Mouse (Mus musculus): ENCODE measurements around the gene Ly6g6d.
"Not testable (repeated sequence)": the region's sequence is repeated elsewhere in the genome, so short reads cannot be mapped to it uniquely, and the experiment has no call there.

The Ly6g6d gene

DNA sequence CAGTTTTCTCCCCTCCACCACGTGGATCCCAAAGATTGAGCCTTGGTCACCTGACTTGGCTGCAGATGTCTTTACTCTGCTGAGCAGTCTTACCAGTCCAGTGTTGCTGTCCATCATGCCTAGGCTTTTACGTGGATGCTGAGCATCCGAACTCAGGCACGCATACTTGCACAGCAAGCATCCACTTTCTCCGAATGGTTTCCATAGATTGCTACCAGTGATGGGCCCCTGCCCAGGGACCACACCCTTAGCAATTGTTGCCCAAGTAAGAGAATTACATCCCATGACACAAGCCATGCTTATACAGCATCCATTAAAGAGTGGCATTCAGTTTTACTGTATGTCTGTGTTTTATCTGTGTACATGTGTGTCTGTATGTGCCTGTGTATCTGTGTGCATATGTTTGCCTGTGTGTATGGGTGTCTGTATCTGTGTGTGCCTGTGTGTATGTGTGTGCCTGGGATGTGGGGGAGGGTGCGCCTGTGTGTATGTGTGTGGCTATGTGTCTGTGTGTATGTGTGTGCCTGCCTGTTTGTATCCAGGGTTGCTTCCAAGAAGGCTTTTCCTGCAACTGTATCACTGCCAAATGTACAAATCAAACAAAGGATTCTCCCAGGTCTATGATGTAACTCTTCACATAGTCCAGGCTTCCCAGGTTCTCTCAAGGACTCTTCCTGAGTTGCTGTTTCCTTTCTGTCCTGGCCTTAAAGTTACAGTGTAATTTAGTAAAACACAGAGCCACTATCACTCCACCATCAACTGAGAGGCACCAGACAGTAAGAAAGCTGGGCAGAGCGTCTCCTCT is 22.0 kb downstream of the Ly6g6d start:
- in situ Hi-C loops (cut with MboI; ENCODE audit: unreplicated experiment in 2 of 2), result loop anchor here in 1 of 2 experiments (5.0 kb wide), 1 partner anchor 34 kb away; no protein-coding TSS in a partner anchor

DNA sequence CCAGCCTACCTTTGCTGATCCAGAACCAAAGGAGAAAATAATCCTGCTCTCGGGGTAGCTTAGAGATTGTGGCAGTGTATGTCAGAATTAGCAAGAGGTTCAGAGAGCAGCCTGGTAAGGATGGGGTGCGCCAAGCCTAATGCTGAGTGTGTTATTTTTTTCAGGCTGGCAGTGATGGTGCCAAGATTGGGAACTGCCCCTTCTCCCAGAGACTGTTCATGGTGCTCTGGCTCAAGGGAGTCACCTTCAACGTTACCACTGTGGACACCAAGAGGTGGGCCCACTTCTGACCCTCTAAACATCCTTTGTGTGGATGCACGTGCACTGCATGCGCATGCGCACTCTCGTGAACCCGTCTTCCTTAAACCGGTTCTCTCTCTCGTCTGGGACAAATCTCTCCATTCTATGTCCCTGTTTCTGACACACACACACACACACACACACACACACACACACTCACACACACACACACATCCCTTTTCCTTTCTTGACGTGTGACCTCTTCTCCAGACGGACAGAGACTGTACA is 25.5 kb downstream of the Ly6g6d start:
- in situ Hi-C loops (cut with MboI; ENCODE audit: unreplicated experiment in 2 of 2), result no loop called here

DNA sequence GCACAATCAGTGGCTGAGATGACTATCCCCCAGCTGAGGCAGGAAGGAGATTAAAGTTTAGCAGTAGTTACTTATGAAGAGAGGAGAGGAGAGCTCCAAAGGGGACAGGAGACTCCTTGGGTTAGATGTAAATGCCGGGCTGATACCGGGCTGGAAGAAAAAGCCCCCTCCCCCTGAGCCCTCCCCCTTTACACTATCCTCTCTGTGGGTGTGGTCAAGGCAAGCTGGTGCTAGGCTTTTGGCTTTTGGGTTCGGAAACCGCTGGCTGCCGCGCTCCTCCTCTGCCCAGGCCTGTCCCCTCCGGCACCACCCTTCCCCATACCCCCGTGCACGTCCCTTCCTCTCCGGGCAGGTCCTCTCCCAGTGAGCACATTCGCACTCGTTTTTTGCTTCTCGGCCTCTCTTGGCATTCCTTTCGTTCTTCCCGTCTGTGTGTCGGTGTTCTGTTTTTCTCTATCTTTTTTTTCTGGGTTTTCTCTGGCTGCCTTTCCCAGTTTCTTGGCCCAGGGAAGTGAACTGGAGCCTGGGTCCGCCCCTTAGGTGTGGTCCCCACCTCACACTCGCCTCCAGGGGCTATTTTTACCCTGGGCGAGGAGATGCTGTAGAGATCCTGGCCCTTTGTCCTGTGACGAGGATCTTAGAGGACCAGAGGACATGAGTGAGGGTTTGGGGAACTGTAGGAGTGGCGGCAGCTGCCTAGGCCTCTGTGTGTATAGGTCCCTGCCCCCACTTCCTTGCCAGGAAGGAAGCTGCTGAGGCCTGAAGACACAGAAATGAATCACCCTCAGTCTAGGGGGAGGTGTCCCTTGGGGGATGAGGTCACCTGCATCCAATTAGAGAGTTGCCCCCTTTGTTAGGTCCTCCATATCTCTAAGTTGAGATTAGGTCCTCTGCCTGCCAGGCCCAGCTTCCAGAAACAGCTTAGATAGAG is 26.4 kb downstream of the Ly6g6d start:
- in situ Hi-C loops (cut with MboI; ENCODE audit: unreplicated experiment in 2 of 2), result no loop called here

DNA sequence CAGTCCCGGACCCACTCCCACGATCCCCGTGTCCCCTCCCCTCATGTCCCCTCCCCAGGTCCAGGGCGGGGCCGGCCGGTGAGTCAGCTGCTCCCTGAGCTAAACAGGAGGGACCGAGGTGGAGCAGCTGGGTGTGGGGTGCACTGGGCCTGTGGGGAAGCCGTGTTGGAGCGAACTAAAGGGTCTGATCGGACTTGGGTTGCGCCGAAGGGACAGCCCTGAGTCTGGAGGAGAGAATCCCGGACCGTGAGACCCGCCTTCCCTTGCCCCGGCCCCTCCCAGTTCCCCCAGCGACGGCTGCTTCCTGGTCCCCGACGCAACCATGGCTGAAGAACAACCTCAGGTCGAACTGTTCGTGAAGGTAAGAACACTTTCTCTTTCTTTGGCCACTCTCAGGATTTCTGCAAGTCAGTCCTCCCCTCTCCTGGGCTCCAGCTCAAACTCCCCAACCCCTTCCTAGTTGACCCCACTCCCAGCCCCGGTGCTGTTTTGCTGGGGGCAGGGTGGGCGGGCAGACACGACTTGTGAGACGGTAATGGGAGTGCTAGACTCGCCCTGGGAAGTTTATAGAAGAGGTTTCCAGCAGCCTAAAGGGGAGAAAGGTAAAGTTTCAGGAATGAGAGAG is 27.6 kb downstream of the Ly6g6d start:
- in situ Hi-C loops (cut with MboI; ENCODE audit: unreplicated experiment in 2 of 2), result no loop called here

DNA sequence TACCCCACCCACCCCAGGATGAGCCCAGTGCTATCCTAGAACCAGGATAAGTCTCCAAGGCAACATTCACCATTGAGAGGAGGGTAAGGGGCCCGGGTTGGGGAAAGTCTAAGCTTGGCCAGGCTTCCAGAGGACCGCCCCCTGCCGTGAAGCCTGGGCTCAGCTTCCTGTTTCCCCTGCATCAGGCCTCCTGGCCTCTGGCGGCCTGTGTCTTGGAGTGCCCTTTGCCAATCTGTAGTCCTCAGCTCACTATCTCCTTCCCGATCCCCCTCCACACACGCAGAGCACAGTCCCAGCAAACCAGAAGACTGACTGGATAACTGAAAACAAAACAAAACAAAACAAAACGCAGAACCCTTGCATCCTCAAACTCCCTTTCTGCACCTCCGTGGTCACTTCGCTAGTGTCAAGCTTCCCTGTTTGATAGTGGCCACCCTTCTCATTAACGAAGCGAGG is 28.3 kb downstream of the Ly6g6d start, which contains the start of gene Clic1:
Gene Clic1, plus strand, starts transcription at position 406 of the 456 bp plus-strand sequence.
- in situ Hi-C loops (cut with MboI; ENCODE audit: unreplicated experiment in 2 of 2), result no loop called here

DNA sequence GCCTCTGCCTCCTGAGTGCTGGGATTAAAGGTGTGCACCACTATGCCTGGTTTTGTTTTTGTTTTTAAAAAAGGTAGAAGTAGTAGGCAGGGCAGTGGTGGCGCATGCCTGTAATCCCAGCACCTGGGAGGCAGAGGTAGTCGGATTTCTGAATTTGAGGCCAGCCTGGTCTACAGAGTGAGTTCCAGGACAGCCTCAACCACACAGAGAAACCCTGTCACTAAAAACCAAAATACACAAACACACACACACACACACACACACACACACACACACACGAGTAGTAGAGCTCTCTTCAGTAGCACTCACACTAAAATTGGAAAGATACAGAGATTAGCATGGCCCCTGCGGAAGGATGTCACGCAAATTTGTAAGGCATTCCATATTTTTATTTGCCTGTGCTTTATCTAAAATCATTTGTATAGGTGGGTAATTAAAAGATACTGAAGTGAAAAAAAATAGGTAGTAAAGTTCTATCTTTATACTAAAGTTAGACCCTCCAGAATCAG is 28.9 kb downstream of the Ly6g6d start:
- in situ Hi-C loops (cut with MboI; ENCODE audit: unreplicated experiment in 2 of 2), result no loop called here

DNA sequence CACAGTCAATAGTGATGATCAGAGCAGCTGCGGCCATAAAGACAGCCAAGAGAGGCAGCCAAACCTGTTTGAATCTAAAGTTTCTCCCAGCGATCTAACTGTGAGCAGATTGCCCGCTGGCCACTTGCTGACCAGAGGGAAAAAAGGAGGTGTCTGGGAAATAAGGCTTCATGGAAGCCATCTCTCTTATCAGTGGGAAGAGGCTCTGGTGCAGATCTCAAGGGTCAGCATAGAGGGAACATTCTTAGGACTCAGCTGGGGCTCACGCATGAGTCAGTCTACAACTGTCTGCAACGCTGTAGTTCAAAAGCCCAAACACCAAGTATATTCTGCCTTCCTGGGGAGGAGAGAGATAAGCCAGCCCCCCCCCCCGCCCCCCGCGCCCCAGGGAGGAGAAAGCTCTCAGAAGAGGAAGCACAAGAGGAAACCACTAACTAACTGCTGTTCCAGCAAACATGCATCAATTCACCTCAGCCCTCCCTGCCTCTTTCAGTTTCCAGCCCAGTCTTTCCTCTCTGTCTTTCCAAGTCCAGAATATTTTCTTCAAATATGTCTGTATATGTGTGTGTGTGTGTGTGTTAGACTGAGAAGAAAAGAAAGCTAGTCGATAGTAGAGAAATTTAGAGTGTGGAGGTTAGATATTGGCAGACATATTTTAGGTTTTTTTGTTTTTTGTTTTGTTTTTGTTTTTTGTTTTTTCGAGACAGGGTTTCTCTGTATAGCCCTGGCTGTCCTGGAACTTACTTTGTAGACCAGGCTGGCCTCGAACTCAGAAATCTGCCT is 29.5 kb downstream of the Ly6g6d start:
- in situ Hi-C loops (cut with MboI; ENCODE audit: unreplicated experiment in 2 of 2), result no loop called here

DNA sequence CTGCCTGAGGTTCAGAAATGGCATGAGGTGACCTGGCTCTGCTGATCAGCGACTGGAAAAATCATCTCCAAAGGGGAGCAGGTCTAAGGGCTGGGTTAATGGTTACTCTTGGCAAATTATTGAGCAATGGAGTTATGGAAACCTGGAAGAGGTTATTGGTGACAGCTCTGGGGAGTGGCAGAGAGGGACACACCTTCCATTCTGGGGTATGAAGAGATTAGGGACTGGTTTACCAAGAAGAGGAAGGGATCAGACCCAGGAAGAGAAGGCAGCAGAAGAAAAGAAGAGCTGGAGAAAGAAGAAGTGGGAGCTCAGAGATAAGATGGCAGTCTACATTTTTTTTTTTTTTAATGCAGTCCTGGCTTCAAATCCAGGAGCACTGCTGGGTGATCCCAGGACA is 30.2 kb downstream of the Ly6g6d start:
- in situ Hi-C loops (cut with MboI; ENCODE audit: unreplicated experiment in 2 of 2), result no loop called here

DNA sequence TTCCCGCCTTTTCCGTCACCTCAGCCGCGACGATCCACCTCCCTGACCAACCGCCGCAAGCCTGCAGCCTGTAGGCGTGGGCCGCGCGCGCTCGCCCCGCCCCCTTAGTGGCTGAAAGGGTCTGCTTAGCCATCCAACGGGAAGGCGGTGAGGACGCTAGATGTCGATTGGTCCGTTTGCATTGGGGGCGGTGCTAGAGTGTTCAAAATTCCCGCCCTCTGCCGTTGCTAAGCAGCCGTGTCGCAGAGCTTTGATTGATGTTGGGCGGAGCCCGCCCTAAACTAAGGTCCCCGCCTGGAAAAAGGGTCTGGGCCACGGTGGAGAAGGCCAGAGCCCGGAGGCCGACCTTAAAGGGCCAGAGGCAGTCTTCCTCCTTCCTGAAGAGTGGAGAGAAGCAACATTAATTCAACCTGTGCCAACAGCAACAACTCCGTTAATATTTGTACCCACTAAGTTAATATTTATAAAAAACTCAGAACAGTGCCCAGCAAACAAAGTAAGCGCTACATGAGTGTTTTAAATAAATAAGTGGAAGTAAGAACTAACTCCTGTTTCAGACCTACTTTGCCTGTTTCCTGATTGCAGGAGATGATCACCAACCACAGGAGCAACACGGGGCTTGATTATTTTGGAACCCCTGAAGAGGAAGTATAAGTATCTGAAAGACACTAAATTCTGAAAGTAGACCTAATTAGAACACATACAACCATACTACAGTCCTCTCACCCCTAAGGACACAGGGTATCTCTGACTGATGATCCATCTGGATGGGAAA is 31.0 kb downstream of the Ly6g6d start, which contains the start of gene Msh5:
Gene Msh5, minus strand, starts transcription at position 65 of the 775 bp plus-strand sequence.
- in situ Hi-C loops (cut with MboI; ENCODE audit: unreplicated experiment in 2 of 2), result no loop called here

- in situ Hi-C loops (cut with MboI; ENCODE audit: unreplicated experiment in 2 of 2), result no loop called here
Observed at GRCm38 (mm10) chr17:35045807-35046680, 31.8 kb downstream of the Ly6g6d start.

- in situ Hi-C loops (cut with MboI; ENCODE audit: unreplicated experiment in 2 of 2), result no loop called here
Observed at GRCm38 (mm10) chr17:35044904-35045806, 32.7 kb downstream of the Ly6g6d start.

DNA sequence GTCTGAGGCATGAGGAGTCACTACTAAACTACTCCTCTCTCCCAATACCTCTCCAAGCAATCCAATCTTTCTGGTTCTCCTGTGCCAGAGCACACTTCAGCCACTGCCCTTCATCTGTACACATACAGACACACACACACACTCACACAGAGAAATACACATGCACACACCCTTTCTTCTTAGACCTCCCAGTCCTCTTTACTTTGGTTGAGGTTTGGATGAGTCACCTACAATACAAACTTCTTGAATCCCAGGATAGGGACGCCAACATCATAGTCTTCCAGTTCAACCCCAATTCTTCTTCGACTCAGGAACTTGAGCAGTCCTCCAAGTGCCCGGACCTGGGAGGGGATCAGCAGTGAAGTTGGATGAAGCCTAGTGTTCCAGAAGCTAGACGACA is 34.1 kb downstream of the Ly6g6d start:
- in situ Hi-C loops (cut with MboI; ENCODE audit: unreplicated experiment in 2 of 2), result no loop called here

DNA sequence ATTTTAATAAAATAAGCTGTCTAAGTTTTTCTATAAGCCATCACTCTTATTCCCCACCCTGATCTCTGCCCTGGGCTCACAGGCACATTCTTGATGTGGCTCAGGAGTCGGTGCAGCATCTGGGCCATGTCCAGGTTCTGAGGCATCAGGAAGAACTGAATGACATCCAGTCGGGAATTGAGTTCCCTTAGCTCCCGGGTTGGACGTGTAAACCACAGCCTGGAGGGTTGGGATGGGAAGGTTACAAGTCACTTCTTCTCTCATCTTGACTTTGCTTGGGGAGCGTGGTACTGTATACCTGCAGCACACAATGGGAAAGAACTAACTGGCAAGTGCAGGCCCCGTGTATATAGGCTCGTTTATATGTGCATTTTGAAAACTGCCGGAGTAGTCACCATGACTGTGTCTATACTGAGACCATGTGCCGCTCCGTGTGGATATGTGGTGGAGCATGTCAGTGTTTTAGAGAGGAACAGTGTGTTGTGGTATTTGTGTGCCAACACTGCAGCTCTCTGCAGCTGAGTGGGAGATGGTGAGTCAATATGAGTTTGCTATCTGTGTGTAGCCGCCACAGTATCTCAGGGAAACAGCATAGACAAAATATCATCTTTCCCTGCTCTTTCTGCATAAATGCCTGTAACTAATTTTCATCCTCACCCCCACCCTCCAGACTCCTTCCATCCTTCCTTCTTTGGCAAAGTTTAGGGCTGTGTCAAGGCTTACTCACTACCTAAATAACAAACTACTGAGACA is 38.6 kb downstream of the Ly6g6d start:
- in situ Hi-C loops (cut with MboI; ENCODE audit: unreplicated experiment in 2 of 2), result no loop called here

GRCm38 (mm10) chr17:35034896-35035295 is 43.0 kb downstream of the Ly6g6d start:
- in situ Hi-C loops (cut with MboI; ENCODE audit: unreplicated experiment in 2 of 2), result no loop called here

- in situ Hi-C loops (cut with MboI; ENCODE audit: unreplicated experiment in 2 of 2), result not testable (repeated sequence)
Observed at GRCm38 (mm10) chr17:35033703-35034102, 44.2 kb downstream of the Ly6g6d start.

DNA sequence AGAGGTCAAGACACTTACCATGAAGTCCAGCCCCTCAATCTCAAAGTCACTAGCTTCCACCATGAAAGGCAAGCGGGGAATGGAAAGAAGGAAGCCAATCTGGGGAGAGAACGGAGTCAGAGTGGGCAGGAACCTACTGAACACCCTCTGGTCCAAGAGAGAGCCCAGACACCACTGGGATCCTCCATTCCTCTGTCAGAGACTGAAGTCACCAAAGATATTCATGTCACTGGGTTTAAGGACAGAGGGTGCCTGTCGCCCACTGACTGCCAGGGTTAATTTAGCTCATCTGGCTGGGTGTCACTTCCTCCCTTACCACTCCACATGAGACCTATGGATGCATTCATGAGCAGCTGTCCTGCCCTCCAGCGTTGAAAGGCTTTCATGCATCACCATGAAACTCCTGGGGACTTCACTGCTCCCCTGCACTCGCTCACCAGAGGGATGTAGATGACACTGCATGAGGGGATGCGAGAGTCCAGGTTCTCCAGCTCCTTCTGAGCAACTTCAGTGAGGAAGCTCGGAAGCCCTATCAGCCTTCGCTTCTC is 45.5 kb downstream of the Ly6g6d start:
- in situ Hi-C loops (cut with MboI; ENCODE audit: unreplicated experiment in 2 of 2), result no loop called here
